Mouse (Mus musculus): ENCODE measurements around the gene Ssh1. TPM values are rescaled to one million over a fixed set of nuclear protein-coding genes. Genes with fewer than 3 reads are reported as not detected.

Ssh1 gene
- polyA plus RNA-seq, 1 experiment from 2014 or later, result 16.5 TPM

DNA sequence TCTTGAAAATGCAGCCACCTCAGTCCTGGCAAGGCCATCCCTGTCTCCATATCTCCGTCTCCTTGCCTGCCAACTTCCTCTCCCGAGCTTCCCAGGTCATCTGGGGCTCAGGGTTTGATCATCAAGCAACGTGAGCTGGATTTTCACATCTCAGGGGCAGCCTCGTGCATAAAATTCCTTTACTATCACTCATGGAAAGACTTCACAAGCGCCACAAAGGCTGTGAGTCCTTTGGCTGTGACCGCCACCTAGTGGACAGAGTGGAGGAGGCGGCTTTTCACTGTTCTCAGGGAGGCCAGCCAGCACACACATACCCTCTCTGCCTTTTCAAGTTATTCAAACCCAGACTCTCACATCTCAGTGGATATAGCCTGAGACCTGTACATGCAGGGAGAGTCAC lies 39.3 kb downstream of the Ssh1 start:
- DNase-seq (ENCODE audit: low spot score), result peak; percentile 90
- H3K4me3 ChIP-seq (ENCODE audit: low read depth, low read length), result no peak overlapping the region
- H3K27me3 ChIP-seq (replicated peaks; ENCODE audit: control insufficient read depth, insufficient read depth, low read length), result no peaks in the 10 kb centered on the region
- H3K4me2 ChIP-seq (ENCODE audit: low read depth, low read length), result no peak overlapping the region
- peak; percentile 42; the same call in 1 of the 2 replicates for ATAC-seq (ENCODE audit: low read depth)
- H3K36me3 ChIP-seq (ENCODE audit: control insufficient read depth, insufficient read depth, low read length), result peaks cover 61% of the 10 kb centered on the region
- H3K9me3 ChIP-seq (ENCODE audit: control insufficient read depth, low read length), result no peaks in the 10 kb centered on the region
- no peak overlapping the region for H3K9ac ChIP-seq (ENCODE audit: low read depth, low read length)
- H3K27ac ChIP-seq (replicated peaks; ENCODE audit: low read depth, low read length), result no peak overlapping the region; the same call in 1 of the 2 replicates
- WGBS, result 9% methylated on average over 7 of the region's 7 CpGs
- H3K4me1 ChIP-seq (ENCODE audit: control insufficient read depth, insufficient read depth, low read length), result no peaks in the 10 kb centered on the region

DNA sequence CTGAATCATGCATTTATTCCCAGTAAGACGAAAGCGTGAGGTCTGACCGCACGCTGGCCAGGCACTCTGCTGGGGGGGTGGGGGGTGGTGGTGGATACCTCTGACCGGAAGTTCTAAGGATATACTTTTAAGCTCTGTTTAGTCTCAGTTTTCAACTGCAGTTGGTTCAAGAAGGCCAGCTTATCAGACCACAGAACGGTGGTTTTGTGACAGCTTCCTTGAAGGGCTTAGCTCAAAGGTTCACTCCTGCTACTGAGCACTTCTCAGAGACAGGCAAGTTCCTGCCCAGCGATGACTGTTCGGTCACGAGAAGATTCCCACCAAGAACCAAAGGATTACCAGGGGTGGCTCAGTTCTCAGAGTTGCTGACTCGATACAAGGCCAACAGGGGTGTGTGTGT lies 41.2 kb downstream of the Ssh1 start:
- Histone ChIP-seq H3K9ac (ENCODE audit: low read depth, low read length) (no peak overlapping the region), H3K27ac (replicated peaks; ENCODE audit: low read depth, low read length) (no peak overlapping the region), H3K4me1 (ENCODE audit: control insufficient read depth, insufficient read depth, low read length) (no peaks in the 10 kb centered on the region), H3K9me3 (ENCODE audit: control insufficient read depth, low read length) (no peaks in the 10 kb centered on the region), H3K36me3 (ENCODE audit: control insufficient read depth, insufficient read depth, low read length) (peaks cover 70% of the 10 kb centered on the region), H3K27me3 (replicated peaks; ENCODE audit: control insufficient read depth, insufficient read depth, low read length) (no peaks in the 10 kb centered on the region), H3K4me3 (ENCODE audit: low read depth, low read length) (no peak overlapping the region), H3K4me2 (ENCODE audit: low read depth, low read length) (no peak overlapping the region)
- ATAC-seq (ENCODE audit: low read depth) (no peak), DNase-seq (ENCODE audit: low spot score) (no peak)
- 81% methylated on average over 10 of the region's 10 CpGs for WGBS

DNA sequence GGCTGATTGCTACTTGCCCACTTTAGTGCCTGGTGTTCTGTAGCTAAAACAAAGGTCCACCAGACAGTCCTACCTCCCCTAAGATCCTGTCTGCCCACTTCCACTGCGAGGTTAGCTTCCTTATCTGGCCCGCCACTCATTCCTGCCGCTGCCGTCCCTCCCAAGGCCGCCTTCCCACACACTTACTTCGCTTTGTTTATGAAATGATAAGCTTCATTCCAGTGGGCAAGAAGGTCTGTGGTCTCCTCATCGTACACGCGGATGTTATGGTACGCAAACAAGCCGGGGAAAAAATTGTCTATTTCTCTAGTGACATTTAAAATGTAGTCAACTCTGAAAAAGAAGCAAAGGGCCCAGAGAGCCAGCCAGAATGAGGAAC lies 42.0 kb downstream of the Ssh1 start:
- Histone ChIP-seq H3K27ac (replicated peaks; ENCODE audit: low read depth, low read length) (no peak overlapping the region), H3K36me3 (ENCODE audit: control insufficient read depth, insufficient read depth, low read length) (peaks cover 77% of the 10 kb centered on the region)
- 76% methylated on average over 11 of the region's 11 CpGs for WGBS

DNA sequence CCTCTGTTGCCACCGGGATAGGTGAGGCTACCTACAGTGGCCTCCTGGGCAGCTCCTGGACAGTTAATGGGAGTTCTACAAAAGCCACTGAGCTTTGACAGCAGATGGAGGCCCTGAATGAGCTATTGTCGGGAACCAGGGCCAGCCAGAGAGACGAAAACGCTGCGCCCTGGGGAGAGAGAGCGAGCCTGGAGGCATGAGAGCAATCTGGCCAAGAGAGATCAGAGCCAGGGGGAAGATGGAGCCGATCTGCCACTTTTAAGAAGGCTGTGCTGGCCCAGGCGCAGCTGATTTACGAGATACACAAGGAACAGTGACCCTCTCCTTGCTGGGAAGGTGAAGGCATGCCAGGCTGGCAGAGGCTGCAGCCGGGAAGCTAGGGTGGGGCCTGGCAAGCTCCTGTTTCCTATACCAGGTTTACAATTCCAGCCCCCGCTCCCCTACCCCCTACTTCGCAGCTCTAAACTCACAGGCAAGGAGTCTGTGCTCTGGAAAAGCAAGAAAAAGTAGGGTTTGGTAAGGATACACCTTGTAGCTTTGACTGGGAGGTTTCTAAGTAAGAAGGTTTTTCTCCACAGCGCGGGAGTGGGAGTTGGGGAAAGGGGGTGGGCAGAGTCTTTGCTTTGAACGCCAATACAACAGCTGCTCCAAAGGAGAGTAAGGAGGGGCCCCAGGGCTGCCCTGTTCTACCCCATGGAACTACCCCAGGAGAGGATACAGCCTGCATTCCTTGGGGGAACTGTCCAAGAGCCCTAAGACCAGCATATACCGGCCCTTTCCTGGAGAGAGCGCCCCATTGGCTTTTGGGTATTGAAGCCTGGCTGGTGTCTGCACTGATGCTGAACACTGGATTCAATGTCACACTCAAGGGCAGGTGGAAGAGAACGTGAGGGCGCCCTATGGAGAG lies 42.7 kb downstream of the Ssh1 start:
- 82% methylated on average over 19 of the region's 19 CpGs for WGBS
- no peaks in the 10 kb centered on the region for H3K4me1 ChIP-seq (ENCODE audit: control insufficient read depth, insufficient read depth, low read length)
- H3K9ac ChIP-seq (ENCODE audit: low read depth, low read length), result no peak overlapping the region
- H3K4me3 ChIP-seq (ENCODE audit: low read depth, low read length), result no peak overlapping the region
- no peaks in the 10 kb centered on the region for H3K9me3 ChIP-seq (ENCODE audit: control insufficient read depth, low read length)
- H3K4me2 ChIP-seq (ENCODE audit: low read depth, low read length), result no peak overlapping the region
- H3K27ac ChIP-seq (replicated peaks; ENCODE audit: low read depth, low read length), result no peak overlapping the region
- DNase-seq (ENCODE audit: low spot score) (no peak), ATAC-seq (ENCODE audit: low read depth) (no peak)
- H3K36me3 ChIP-seq (ENCODE audit: control insufficient read depth, insufficient read depth, low read length), result peaks cover 84% of the 10 kb centered on the region
- no peaks in the 10 kb centered on the region for H3K27me3 ChIP-seq (replicated peaks; ENCODE audit: control insufficient read depth, insufficient read depth, low read length)

More for the DNA sequence above, 42.0 kb downstream of the Ssh1 start:
- H3K9me3 ChIP-seq (ENCODE audit: control insufficient read depth, low read length), result no peaks in the 10 kb centered on the region
- no peak for ATAC-seq (ENCODE audit: low read depth)
- no peak overlapping the region for H3K4me3 ChIP-seq (ENCODE audit: low read depth, low read length)
- H3K27me3 ChIP-seq (replicated peaks; ENCODE audit: control insufficient read depth, insufficient read depth, low read length), result no peaks in the 10 kb centered on the region
- H3K4me2 ChIP-seq (ENCODE audit: low read depth, low read length), result no peak overlapping the region
- H3K9ac ChIP-seq (ENCODE audit: low read depth, low read length), result no peak overlapping the region
- DNase-seq (ENCODE audit: low spot score), result no peak
- H3K4me1 ChIP-seq (ENCODE audit: control insufficient read depth, insufficient read depth, low read length), result no peaks in the 10 kb centered on the region

DNA sequence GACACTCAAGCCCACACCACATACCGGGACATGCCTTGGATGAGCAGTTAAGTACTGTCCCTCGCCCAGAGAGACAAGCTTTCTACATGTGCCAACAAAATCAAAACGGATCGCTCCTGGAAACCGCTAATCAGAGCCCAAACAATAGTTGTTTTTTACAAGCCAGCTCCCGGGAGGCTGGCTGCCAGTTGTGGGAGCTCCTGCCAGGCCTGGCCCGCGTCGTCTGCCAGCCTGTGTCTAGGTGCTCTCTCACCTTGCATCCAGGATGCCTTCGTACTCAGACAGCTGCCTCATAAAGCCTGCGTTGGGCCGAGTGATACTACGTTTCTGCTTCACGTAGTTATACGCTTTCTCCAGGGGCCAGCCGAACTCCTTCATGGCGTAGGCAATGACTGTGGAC lies 43.6 kb downstream of the Ssh1 start:
- Histone ChIP-seq H3K36me3 (ENCODE audit: control insufficient read depth, insufficient read depth, low read length) (peaks cover 87% of the 10 kb centered on the region), H3K9ac (ENCODE audit: low read depth, low read length) (no peak overlapping the region), H3K27me3 (replicated peaks; ENCODE audit: control insufficient read depth, insufficient read depth, low read length) (no peaks in the 10 kb centered on the region), H3K9me3 (ENCODE audit: control insufficient read depth, low read length) (no peaks in the 10 kb centered on the region), H3K4me1 (ENCODE audit: control insufficient read depth, insufficient read depth, low read length) (no peaks in the 10 kb centered on the region), H3K4me3 (ENCODE audit: low read depth, low read length) (no peak overlapping the region), H3K4me2 (ENCODE audit: low read depth, low read length) (no peak overlapping the region), H3K27ac (replicated peaks; ENCODE audit: low read depth, low read length) (no peak overlapping the region)
- ATAC-seq (ENCODE audit: low read depth) (no peak), DNase-seq (ENCODE audit: low spot score) (no peak)
- WGBS, result 91% methylated on average over 17 of the region's 17 CpGs

DNA sequence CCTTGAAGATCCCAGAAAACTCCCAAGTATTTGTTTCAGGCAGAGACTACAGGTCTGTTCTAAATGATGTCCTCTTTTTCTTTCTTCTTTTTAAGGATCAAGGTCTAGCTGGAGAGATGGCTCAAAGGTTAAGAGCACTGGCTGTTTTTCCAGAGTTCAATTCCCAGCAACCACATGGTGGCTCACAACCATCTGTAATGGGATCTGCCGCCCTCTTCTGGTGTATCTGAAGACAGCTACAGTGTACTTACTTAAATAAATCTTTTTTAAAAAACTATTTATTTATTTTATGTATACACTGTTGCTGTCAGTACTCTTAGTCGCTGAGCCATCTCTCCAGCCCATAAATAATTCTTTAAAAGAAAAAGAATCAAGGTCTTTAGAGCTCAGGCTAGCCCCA lies 46.4 kb downstream of the Ssh1 start:
- DNase-seq (ENCODE audit: low spot score) (no peak), ATAC-seq (ENCODE audit: low read depth) (no peak)
- Histone ChIP-seq H3K4me2 (ENCODE audit: low read depth, low read length) (no peak overlapping the region), H3K36me3 (ENCODE audit: control insufficient read depth, insufficient read depth, low read length) (peaks cover 97% of the 10 kb centered on the region), H3K9me3 (ENCODE audit: control insufficient read depth, low read length) (no peaks in the 10 kb centered on the region), H3K27me3 (replicated peaks; ENCODE audit: control insufficient read depth, insufficient read depth, low read length) (no peaks in the 10 kb centered on the region), H3K4me3 (ENCODE audit: low read depth, low read length) (no peak overlapping the region), H3K4me1 (ENCODE audit: control insufficient read depth, insufficient read depth, low read length) (no peaks in the 10 kb centered on the region), H3K9ac (ENCODE audit: low read depth, low read length) (no peak overlapping the region), H3K27ac (replicated peaks; ENCODE audit: low read depth, low read length) (no peak overlapping the region)
- WGBS, result 76% methylated on average over 2 of the region's 2 CpGs

DNA sequence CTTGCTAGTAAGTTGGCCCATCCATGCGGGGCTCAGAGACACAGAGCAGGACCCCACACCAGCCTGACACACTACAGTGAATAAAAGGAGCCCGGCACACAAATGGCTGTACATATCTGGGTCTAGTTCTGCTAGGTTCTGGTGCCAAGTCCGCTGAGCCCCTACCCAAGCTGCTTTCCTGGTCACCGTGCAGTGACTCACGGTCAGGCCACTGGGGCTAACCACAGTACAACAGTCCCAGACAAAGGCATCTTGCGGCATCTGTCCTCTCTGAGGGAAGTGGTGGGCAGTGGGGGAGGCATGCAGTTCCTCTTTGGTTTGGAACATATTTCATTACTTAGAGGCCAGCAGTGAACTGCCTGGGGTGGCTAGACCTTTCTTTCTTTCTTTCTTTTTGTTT lies 48.6 kb downstream of the Ssh1 start:
- H3K27ac ChIP-seq (replicated peaks; ENCODE audit: low read depth, low read length), result no peak overlapping the region
- H3K9me3 ChIP-seq (ENCODE audit: control insufficient read depth, low read length), result no peaks in the 10 kb centered on the region
- ATAC-seq (ENCODE audit: low read depth) (no peak), DNase-seq (ENCODE audit: low spot score) (no peak)
- H3K9ac ChIP-seq (ENCODE audit: low read depth, low read length), result no peak overlapping the region
- no peak overlapping the region for H3K4me2 ChIP-seq (ENCODE audit: low read depth, low read length)
- WGBS, result 96% methylated on average over 6 of the region's 6 CpGs
- H3K27me3 ChIP-seq (replicated peaks; ENCODE audit: control insufficient read depth, insufficient read depth, low read length), result no peaks in the 10 kb centered on the region
- H3K4me3 ChIP-seq (ENCODE audit: low read depth, low read length), result no peak overlapping the region
- no peaks in the 10 kb centered on the region for H3K4me1 ChIP-seq (ENCODE audit: control insufficient read depth, insufficient read depth, low read length)
- peaks cover 97% of the 10 kb centered on the region for H3K36me3 ChIP-seq (ENCODE audit: control insufficient read depth, insufficient read depth, low read length)

DNA sequence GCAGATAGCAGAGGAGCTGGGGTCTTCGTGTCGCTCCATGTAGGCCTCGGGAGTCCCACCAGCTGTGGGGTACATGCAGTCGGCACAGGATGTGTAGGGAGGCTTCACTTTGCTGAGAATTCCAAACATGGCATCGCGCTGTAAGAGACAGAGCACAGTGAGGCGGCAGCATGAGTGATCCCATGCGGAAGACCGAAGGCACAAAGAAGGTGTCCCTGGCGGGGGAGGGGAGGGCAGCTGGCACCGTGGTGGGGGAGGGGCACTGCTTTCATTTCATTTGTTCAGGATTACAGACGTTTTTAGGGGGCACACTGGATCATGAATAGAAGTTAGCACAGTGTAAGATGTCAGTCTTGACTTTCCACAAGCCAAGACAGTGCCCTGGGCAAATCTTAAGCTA lies 50.4 kb downstream of the Ssh1 start:
- WGBS, result 87% methylated on average over 12 of the region's 12 CpGs
- H3K4me2 ChIP-seq (ENCODE audit: low read depth, low read length), result no peak overlapping the region
- H3K4me3 ChIP-seq (ENCODE audit: low read depth, low read length), result no peak overlapping the region
- no peaks in the 10 kb centered on the region for H3K27me3 ChIP-seq (replicated peaks; ENCODE audit: control insufficient read depth, insufficient read depth, low read length)
- no peak overlapping the region for H3K27ac ChIP-seq (replicated peaks; ENCODE audit: low read depth, low read length)
- DNase-seq (ENCODE audit: low spot score), result no peak
- H3K4me1 ChIP-seq (ENCODE audit: control insufficient read depth, insufficient read depth, low read length), result no peaks in the 10 kb centered on the region
- no peaks in the 10 kb centered on the region for H3K9me3 ChIP-seq (ENCODE audit: control insufficient read depth, low read length)
- ATAC-seq (ENCODE audit: low read depth), result no peak
- H3K36me3 ChIP-seq (ENCODE audit: control insufficient read depth, insufficient read depth, low read length), result peaks cover 90% of the 10 kb centered on the region
- H3K9ac ChIP-seq (ENCODE audit: low read depth, low read length), result no peak overlapping the region

DNA sequence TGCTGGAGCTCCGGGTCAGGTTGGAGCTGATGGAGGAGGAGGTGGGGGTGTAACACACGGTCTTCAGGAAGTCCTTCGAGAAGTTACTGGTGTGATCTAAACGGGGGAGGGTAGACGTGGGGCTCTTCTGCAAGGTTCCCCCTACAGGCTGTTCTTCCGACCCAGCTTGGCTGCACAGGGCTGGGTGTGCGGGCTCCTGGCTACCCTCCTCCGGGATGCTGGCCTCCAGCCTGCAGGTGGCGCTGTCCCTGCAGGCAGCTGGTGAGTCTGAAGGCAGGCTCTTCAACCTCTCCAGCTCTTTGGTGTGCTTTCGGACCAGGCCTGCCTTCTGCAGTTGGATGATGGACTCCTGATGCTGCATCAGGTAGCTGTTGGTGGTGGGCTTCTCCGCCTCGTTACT lies 51.1 kb downstream of the Ssh1 start:
- Histone ChIP-seq H3K4me1 (ENCODE audit: control insufficient read depth, insufficient read depth, low read length) (no peaks in the 10 kb centered on the region), H3K36me3 (ENCODE audit: control insufficient read depth, insufficient read depth, low read length) (peaks cover 83% of the 10 kb centered on the region), H3K4me3 (ENCODE audit: low read depth, low read length) (no peak overlapping the region), H3K9me3 (ENCODE audit: control insufficient read depth, low read length) (no peaks in the 10 kb centered on the region), H3K27me3 (replicated peaks; ENCODE audit: control insufficient read depth, insufficient read depth, low read length) (no peaks in the 10 kb centered on the region), H3K27ac (replicated peaks; ENCODE audit: low read depth, low read length) (no peak overlapping the region), H3K4me2 (ENCODE audit: low read depth, low read length) (no peak overlapping the region), H3K9ac (ENCODE audit: low read depth, low read length) (no peak overlapping the region)
- 92% methylated on average over 12 of the region's 12 CpGs for WGBS
- DNase-seq (ENCODE audit: low spot score) (no peak), ATAC-seq (ENCODE audit: low read depth) (no peak; the same call in 1 of the 2 replicates)

Measured in embryonic facial prominence, embryonic 14.5 days (tissue).